Mouse (Mus musculus) testis, adult 2 months (tissue): ENCODE data around the gene Slc10a1.

ENCODE experiments used
- CTCF ChIP-seq: fragments of 200-500 bp; IDR thresholded peaks from 2 replicates; pipeline ENCODE4 v1.5.1; 2012; ENCODE audit warnings: low read depth, mild to moderate bottlenecking, inconsistent platforms, low read length, moderate library complexity; ENCODE audit not compliant: control insufficient read depth, insufficient read depth, insufficient replicate concordance
- POLR2A ChIP-seq: fragments of 200-500 bp; IDR thresholded peaks from 2 replicates; pipeline ENCODE4 v1.6.1; 2012; ENCODE audit warnings: low read depth, mild to moderate bottlenecking, inconsistent platforms, low read length, moderate library complexity; ENCODE audit not compliant: control insufficient read depth

GRCm38 (mm10) chr12:81013496-81013895 lies 45.0 kb upstream of the Slc10a1 start:
- no peak for TF ChIP-seq CTCF
- no peak for TF ChIP-seq POLR2A
